In the genomic region with DNA sequence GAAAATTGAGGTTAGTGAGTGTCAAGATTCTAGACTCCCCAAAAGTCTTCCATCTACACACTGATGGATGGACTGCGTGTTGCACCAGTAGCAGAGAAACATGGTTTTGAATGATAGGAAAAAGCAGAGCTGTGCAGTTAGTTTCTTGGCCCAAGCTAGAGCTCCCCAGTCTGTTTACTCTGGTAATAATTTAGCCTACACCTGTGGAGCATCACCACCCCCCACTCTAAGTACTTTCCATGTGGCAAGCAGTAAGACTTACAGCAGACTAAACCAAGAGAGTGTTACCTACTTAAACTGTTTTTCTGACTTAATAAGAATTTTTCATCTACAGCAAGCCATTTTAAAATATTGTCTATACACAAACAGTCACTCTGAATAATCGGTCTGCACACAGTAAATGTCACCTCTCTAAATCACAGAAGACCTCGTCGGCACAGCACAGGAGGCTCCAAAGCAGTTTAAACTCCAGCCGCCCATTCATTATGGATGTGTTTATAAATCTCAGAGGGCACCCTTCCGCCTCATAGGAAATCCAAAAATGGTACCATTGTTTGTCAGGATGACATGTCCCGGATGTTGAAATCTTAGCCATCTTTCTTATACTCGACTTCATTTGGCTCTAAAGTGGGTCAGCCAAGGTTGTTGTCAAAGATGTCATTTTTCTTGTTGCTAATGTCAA, we compare ENCODE assay signal across 21 mouse cellular contexts.
DNase-seq lines count a peak whose midpoint lies in the region; ATAC-seq lines count a peak whose summit lies in the region.
"Had no signal": no experiment of that assay in that cellular context is flagged by ENCODE, and none has a peak within 500 bp of the region (broad histone marks: within the 10 kb centered on the region; RNA-seq: fewer than 3 reads in every experiment).

No protein-coding gene starts in this region.

- H3K27ac ChIP-seq in kidney, embryonic 14.5 days (ENCODE audit: low read depth, low read length): no peak overlapping the region
- no peak overlapping the region for H3K27ac ChIP-seq in lung, embryonic 15.5 days
- no peak overlapping the region for H3K27ac ChIP-seq in midbrain, embryonic 16.5 days (ENCODE audit: low read length)
- H3K27ac ChIP-seq: limb, embryonic 12.5 days; liver, embryonic 13.5 days; midbrain, embryonic 12.5 days; neural tube, embryonic 13.5 days; stomach, embryonic 15.5 days had no signal

- H3K4me3 ChIP-seq in kidney, embryonic 14.5 days (ENCODE audit: low read length): no peak overlapping the region
- H3K4me3 ChIP-seq in lung, embryonic 15.5 days: no peak overlapping the region
- H3K4me3 ChIP-seq in midbrain, embryonic 16.5 days (ENCODE audit: low read depth, low read length): no peak overlapping the region
- H3K4me3 ChIP-seq: limb, embryonic 12.5 days; liver, embryonic 13.5 days; midbrain, embryonic 12.5 days; neural tube, embryonic 13.5 days; stomach, embryonic 15.5 days had no signal

- no peak overlapping the region for H3K9ac ChIP-seq in kidney, embryonic 14.5 days (ENCODE audit: low read depth, low read length)
- H3K9ac ChIP-seq in lung, embryonic 15.5 days: no peak overlapping the region
- no peak overlapping the region for H3K9ac ChIP-seq in midbrain, embryonic 16.5 days (ENCODE audit: low read depth, low read length)
- H3K9ac ChIP-seq: limb, embryonic 12.5 days; liver, embryonic 13.5 days; midbrain, embryonic 12.5 days; neural tube, embryonic 13.5 days; stomach, embryonic 15.5 days had no signal

- WGBS in kidney, embryonic 14.5 days: 45% methylated on average over 8 of the region's 8 CpGs
- 32% methylated on average over 8 of the region's 8 CpGs for WGBS in lung, embryonic 15.5 days
- 86% methylated on average over 8 of the region's 8 CpGs for WGBS in midbrain, embryonic 16.5 days

- no peaks in the 10 kb centered on the region for H3K4me1 ChIP-seq in kidney, embryonic 14.5 days (ENCODE audit: control insufficient read depth, insufficient read depth, low read length)
- no peaks in the 10 kb centered on the region; the same call in 1 of the 2 replicates for H3K4me1 ChIP-seq in lung, embryonic 15.5 days
- H3K4me1 ChIP-seq in midbrain, embryonic 16.5 days (ENCODE audit: control insufficient read depth, insufficient read depth, low read length): no peaks in the 10 kb centered on the region
- H3K4me1 ChIP-seq: limb, embryonic 12.5 days; liver, embryonic 13.5 days; midbrain, embryonic 12.5 days; neural tube, embryonic 13.5 days; stomach, embryonic 15.5 days had no signal

- H3K9me3 ChIP-seq in kidney, embryonic 14.5 days (ENCODE audit: control insufficient read depth, low read length): no peaks in the 10 kb centered on the region
- H3K9me3 ChIP-seq in lung, embryonic 15.5 days: no peaks in the 10 kb centered on the region
- no peaks in the 10 kb centered on the region for H3K9me3 ChIP-seq in midbrain, embryonic 16.5 days (replicated peaks; ENCODE audit: control insufficient read depth, low read length, poor library complexity, severe bottlenecking)
- H3K9me3 ChIP-seq: limb, embryonic 12.5 days; liver, embryonic 13.5 days; midbrain, embryonic 12.5 days; neural tube, embryonic 13.5 days; stomach, embryonic 15.5 days had no signal

- H3K36me3 ChIP-seq in kidney, embryonic 14.5 days (ENCODE audit: control insufficient read depth, insufficient read depth, low read length): no peaks in the 10 kb centered on the region
- no peaks in the 10 kb centered on the region for H3K36me3 ChIP-seq in lung, embryonic 15.5 days
- H3K36me3 ChIP-seq in midbrain, embryonic 16.5 days (ENCODE audit: control insufficient read depth, insufficient read depth, low read length): no peaks in the 10 kb centered on the region
- H3K36me3 ChIP-seq: limb, embryonic 12.5 days; liver, embryonic 13.5 days; midbrain, embryonic 12.5 days; neural tube, embryonic 13.5 days; stomach, embryonic 15.5 days had no signal

- no peaks in the 10 kb centered on the region for H3K27me3 ChIP-seq in kidney, embryonic 14.5 days (ENCODE audit: control insufficient read depth, insufficient read depth, low read length)
- no peaks in the 10 kb centered on the region for H3K27me3 ChIP-seq in lung, embryonic 15.5 days
- H3K27me3 ChIP-seq in midbrain, embryonic 16.5 days (ENCODE audit: control insufficient read depth, insufficient read depth, low read depth, low read length): no peaks in the 10 kb centered on the region
- H3K27me3 ChIP-seq: limb, embryonic 12.5 days; liver, embryonic 13.5 days; midbrain, embryonic 12.5 days; neural tube, embryonic 13.5 days; stomach, embryonic 15.5 days had no signal

- no peak for ATAC-seq in kidney, embryonic 14.5 days (ENCODE audit: low FRiP score, low TSS enrichment)
- ATAC-seq in lung, embryonic 15.5 days (ENCODE audit: borderline replicate concordance, extremely low read depth, low FRiP score, low TSS enrichment): peak; percentile 49; the same call in 1 of the 2 replicates
- ATAC-seq in midbrain, embryonic 16.5 days: no peak
- ATAC-seq: activated CD4-positive, CD25-positive, alpha-beta regulatory T cell, adult 4 months; CD4-positive, CD25-positive, alpha-beta regulatory T cell, adult 4 months; forebrain, embryonic 16.5 days; hindbrain, embryonic 16.5 days had no signal

- peak; percentile 2 for DNase-seq in adrenal gland, postnatal 10 days
- DNase-seq in adrenal gland, adult 18-20 months (ENCODE audit: low spot score in 2 of 2): no peak
- DNase-seq in kidney, postnatal 14 days: peak; percentile 12
- DNase-seq in mesoderm, embryonic 11.5 days (ENCODE audit: low read depth, low spot score): peak; percentile 34
- no peak for DNase-seq in right cerebral cortex, postnatal 36 days (ENCODE audit: low spot score in 2 of 2)
- DNase-seq: cerebellum, adult 2 months; gastrocnemius, postnatal 36 days; liver, embryonic 13.5 days; right cerebral cortex, postnatal 14 days; thymus, adult 18-20 months had no signal

- no peak overlapping the region for H3K4me2 ChIP-seq in kidney, embryonic 14.5 days (replicated peaks; ENCODE audit: low read depth, low read length)
- H3K4me2 ChIP-seq in lung, embryonic 15.5 days: no peak overlapping the region
- H3K4me2 ChIP-seq in midbrain, embryonic 16.5 days (ENCODE audit: low read length): no peak overlapping the region
- H3K4me2 ChIP-seq: limb, embryonic 12.5 days; liver, embryonic 13.5 days; midbrain, embryonic 12.5 days; neural tube, embryonic 13.5 days; stomach, embryonic 15.5 days had no signal

Comparison
In these comparisons a context has a peak if more than half of its experiments do, and no peak if none do; other contexts are left out.
1. DNase-seq: peak in adrenal gland, postnatal 10 days (single experiment), kidney, postnatal 14 days (single experiment) and mesoderm, embryonic 11.5 days (single experiment); none in adrenal gland, adult 18-20 months (0 of 2) and right cerebral cortex, postnatal 36 days (0 of 2).